Mouse (Mus musculus) embryonic facial prominence, embryonic 12.5 days (tissue): ENCODE measurements around the gene Nol11. TPM values are rescaled to one million over a fixed set of nuclear protein-coding genes. Genes with fewer than 3 reads are reported as not detected.
A peak's percentile ranks its signal among the peaks of the same experiment; 100 is the strongest.

Experiments used
- ATAC-seq: fragments of 200-750 bp; cut with Nextera tagmentation; 2 replicates; pipeline ENCODE4 v1.8.0; 2017; ENCODE audit not compliant: insufficient number of reproducible peaks, insufficient read depth, low FRiP score, low TSS enrichment
- H3K27ac ChIP-seq: fragments of 300-500 bp; sonication (generic); 2 replicates; pipeline ENCODE4 v1.5.1; 2016; ENCODE audit warnings: mild to moderate bottlenecking
- H3K27me3 ChIP-seq: fragments of 300-500 bp; sonication (generic); 2 replicates; pipeline ENCODE4 v1.6.1; 2016; ENCODE audit warnings: mild to moderate bottlenecking, moderate library complexity
- H3K36me3 ChIP-seq: fragments of 300-500 bp; sonication (generic); 2 replicates; pipeline ENCODE4 v1.6.1; 2016; ENCODE audit warnings: mild to moderate bottlenecking
- H3K4me1 ChIP-seq: fragments of 300-500 bp; sonication (generic); 2 replicates; pipeline ENCODE4 v1.6.1; 2016
- H3K4me2 ChIP-seq: fragments of 300-500 bp; sonication (generic); replicated peaks from 2 replicates; pipeline ENCODE4 v1.6.1; 2016; ENCODE audit warnings: mild to moderate bottlenecking, moderate library complexity
- H3K4me3 ChIP-seq: fragments of 300-500 bp; sonication (generic); 2 replicates; pipeline ENCODE4 v1.5.1; 2016; ENCODE audit warnings: mild to moderate bottlenecking
- H3K9ac ChIP-seq: fragments of 300-500 bp; sonication (generic); 2 replicates; pipeline ENCODE4 v1.6.1; 2016; ENCODE audit warnings: mild to moderate bottlenecking, moderate library complexity
- H3K9me3 ChIP-seq: fragments of 300-500 bp; sonication (generic); 2 replicates; pipeline ENCODE4 v1.6.1; 2016; ENCODE audit warnings: mild to moderate bottlenecking, moderate library complexity
- WGBS: fragments of 180-500 bp; shearing (Covaris S2); methylation state at CpG from one replicate; pipeline ENCODE4 v1.1.7; 2016; 5-methylcytosine and 5-hydroxymethylcytosine counted together
- polyA plus RNA-seq: library from polyadenylated mRNA; unstranded; fragments of >200 nt; fragmentation: Nextera tagmentation; extraction: Ambion mirVana; gene quantifications from 2 replicates; pipeline ENCODE4 v1.2.1, GENCODE M21; 2016

Nol11 gene
- 65.2 and 69.5 TPM in 2 replicates for polyA plus RNA-seq

GRCm38 (mm10) chr11:107188565-107189552, at the start of gene Nol11:
Nol11 (minus strand) TSS chr11:107189381.
- ATAC-seq = peak; percentile 76
- peak within 1 kb of the TSS; percentile 76 for H3K4me2 ChIP-seq
- peak within 1 kb of the TSS; percentile 81 for H3K9ac ChIP-seq
- peak within 1 kb of the TSS; percentile 48; the same call in 1 of the 2 replicates for H3K27ac ChIP-seq
- H3K4me3 ChIP-seq = peak within 1 kb of the TSS; percentile 78
- peaks cover 24% of the 10 kb centered on the region for H3K36me3 ChIP-seq
- peaks cover 8% of the 10 kb centered on the region for H3K4me1 ChIP-seq
- WGBS = under 1% methylated on average over 62 of the region's 62 CpGs
- no peaks in the 10 kb centered on the region for H3K27me3 ChIP-seq
- H3K9me3 ChIP-seq = no peaks in the 10 kb centered on the region

- ATAC-seq = no peak
- no peak overlapping the region for H3K4me2 ChIP-seq
- H3K36me3 ChIP-seq = peaks cover 16% of the 10 kb centered on the region
- no peaks in the 10 kb centered on the region for H3K9me3 ChIP-seq
- 94% methylated on average over 6 of the region's 6 CpGs for WGBS
- no peak overlapping the region for H3K9ac ChIP-seq
- no peaks in the 10 kb centered on the region for H3K4me1 ChIP-seq
- no peak overlapping the region for H3K27ac ChIP-seq
- H3K27me3 ChIP-seq = no peaks in the 10 kb centered on the region
- H3K4me3 ChIP-seq = no peak overlapping the region
These were observed 49.3 kb upstream of the Nol11 start for GRCm38 (mm10) chr11:107238506-107238905.

DNA sequence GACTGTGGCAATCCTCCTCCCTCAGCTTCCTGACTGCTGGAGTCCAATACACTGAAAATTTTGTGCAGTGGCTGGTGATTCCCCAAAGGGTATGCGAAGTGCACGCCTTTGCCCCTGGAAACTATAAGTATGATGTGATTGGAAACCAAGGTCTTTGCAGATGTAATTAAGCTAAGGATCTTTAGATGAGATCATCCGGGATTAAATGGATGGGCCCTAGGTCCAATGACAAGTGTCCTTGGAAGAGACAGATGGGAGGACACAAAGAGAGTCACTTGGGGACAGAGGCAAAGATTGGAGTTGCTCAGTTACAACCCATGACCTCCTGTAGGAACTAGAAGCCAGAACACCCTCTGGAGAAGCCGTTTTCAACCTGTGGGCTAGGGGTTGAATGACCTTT, 48.4 kb upstream of the Nol11 start:
- Histone ChIP-seq H3K27ac (no peak overlapping the region), H3K27me3 (no peaks in the 10 kb centered on the region), H3K9ac (no peak overlapping the region), H3K36me3 (peaks cover 21% of the 10 kb centered on the region), H3K4me2 (no peak overlapping the region), H3K4me1 (no peaks in the 10 kb centered on the region), H3K4me3 (no peak overlapping the region), H3K9me3 (no peaks in the 10 kb centered on the region)
- 88% methylated on average over 4 of the region's 4 CpGs for whole genome bisulfite sequencing
- ATAC-seq = no peak

GRCm38 (mm10) chr11:107233252-107233890, 44.2 kb upstream of the Nol11 start:
- no peak for ATAC-seq
- Histone ChIP-seq H3K4me1 (no peaks in the 10 kb centered on the region), H3K9me3 (peaks cover 1% of the 10 kb centered on the region; the same call in 1 of the 2 replicates), H3K36me3 (peaks cover 31% of the 10 kb centered on the region), H3K27ac (no peak overlapping the region), H3K4me3 (no peak overlapping the region), H3K4me2 (no peak overlapping the region), H3K9ac (no peak overlapping the region), H3K27me3 (no peaks in the 10 kb centered on the region)
- 93% methylated on average over 5 of the region's 5 CpGs for WGBS

GRCm38 (mm10) chr11:107230128-107230527, 40.9 kb upstream of the Nol11 start:
- 70% methylated on average over 10 of the region's 10 CpGs for WGBS
- peaks cover 39% of the 10 kb centered on the region for H3K36me3 ChIP-seq

GRCm38 (mm10) chr11:107226431-107226830, 37.2 kb upstream of the Nol11 start:
- peaks cover 15% of the 10 kb centered on the region for H3K36me3 ChIP-seq
- no peak overlapping the region for H3K4me2 ChIP-seq
- H3K4me3 ChIP-seq = no peak overlapping the region
- WGBS = 91% methylated on average over 1 of the region's 1 CpGs
- H3K27ac ChIP-seq = no peak overlapping the region
- H3K9ac ChIP-seq = no peak overlapping the region
- no peaks in the 10 kb centered on the region for H3K27me3 ChIP-seq
- peaks cover 9% of the 10 kb centered on the region; the same call in 1 of the 2 replicates for H3K4me1 ChIP-seq
- ATAC-seq = no peak
- peaks cover 9% of the 10 kb centered on the region; the same call in 1 of the 2 replicates for H3K9me3 ChIP-seq

More at GRCm38 (mm10) chr11:107230128-107230527, 40.9 kb upstream of the Nol11 start:
- Histone ChIP-seq H3K27ac (no peak overlapping the region), H3K27me3 (no peaks in the 10 kb centered on the region), H3K4me1 (no peaks in the 10 kb centered on the region), H3K9ac (no peak overlapping the region), H3K4me2 (no peak overlapping the region), H3K4me3 (no peak overlapping the region), H3K9me3 (peaks cover 9% of the 10 kb centered on the region; the same call in 1 of the 2 replicates)
- no peak for ATAC-seq

DNA sequence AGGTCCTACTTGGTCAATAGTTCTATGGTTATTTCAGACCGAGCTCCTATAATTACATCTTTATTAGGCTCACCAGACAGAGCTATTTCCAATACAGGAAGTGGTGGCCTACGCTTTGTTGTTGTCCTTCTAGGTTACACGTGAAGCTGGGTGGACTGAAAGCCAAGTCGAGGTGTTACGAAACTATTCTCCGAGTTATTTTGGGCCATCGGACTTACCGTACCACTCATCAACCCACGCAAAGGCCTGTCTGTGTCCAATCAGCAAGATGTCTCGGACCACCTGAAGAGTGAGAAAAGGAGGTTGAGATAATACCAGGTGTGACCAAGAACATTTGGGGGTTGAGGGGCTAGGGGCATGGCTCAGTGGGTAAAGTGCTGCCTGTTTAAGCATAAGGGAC, 36.8 kb upstream of the Nol11 start:
- H3K27me3 ChIP-seq = no peaks in the 10 kb centered on the region
- peaks cover 9% of the 10 kb centered on the region; the same call in 1 of the 2 replicates for H3K4me1 ChIP-seq
- H3K36me3 ChIP-seq = peaks cover 13% of the 10 kb centered on the region; the same call in 1 of the 2 replicates
- H3K4me2 ChIP-seq = no peak overlapping the region
- H3K9ac ChIP-seq = no peak overlapping the region
- no peak for ATAC-seq
- H3K9me3 ChIP-seq = peaks cover 9% of the 10 kb centered on the region; the same call in 1 of the 2 replicates
- WGBS = 92% methylated on average over 10 of the region's 10 CpGs
- no peak overlapping the region for H3K4me3 ChIP-seq
- no peak overlapping the region for H3K27ac ChIP-seq

DNA sequence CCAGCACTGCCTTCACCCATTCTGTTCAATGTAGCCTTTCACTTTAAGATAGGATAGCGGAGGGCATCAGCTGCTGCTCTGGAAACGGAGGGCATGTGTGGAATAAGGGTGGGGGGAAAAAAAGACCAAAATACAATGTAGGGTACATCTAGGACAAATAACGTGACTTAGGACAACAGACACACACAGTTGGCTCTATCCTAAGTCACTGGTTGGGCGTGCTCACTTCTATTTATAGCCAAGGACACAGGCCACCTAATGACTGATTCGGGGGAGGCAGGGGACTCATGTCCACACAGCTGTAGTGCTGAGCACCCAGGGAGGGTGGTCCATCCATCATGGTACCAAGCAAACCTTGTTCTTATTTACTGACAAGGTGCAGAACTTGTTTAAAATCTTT, 36.1 kb upstream of the Nol11 start:
- Histone ChIP-seq H3K4me1 (peaks cover 9% of the 10 kb centered on the region; the same call in 1 of the 2 replicates), H3K36me3 (peaks cover 13% of the 10 kb centered on the region; the same call in 1 of the 2 replicates), H3K9ac (no peak overlapping the region), H3K4me3 (no peak overlapping the region), H3K4me2 (no peak overlapping the region), H3K27me3 (no peaks in the 10 kb centered on the region), H3K9me3 (peaks cover 9% of the 10 kb centered on the region; the same call in 1 of the 2 replicates), H3K27ac (no peak overlapping the region)
- ATAC-seq = no peak
- 90% methylated on average over 5 of the region's 5 CpGs for WGBS

DNA sequence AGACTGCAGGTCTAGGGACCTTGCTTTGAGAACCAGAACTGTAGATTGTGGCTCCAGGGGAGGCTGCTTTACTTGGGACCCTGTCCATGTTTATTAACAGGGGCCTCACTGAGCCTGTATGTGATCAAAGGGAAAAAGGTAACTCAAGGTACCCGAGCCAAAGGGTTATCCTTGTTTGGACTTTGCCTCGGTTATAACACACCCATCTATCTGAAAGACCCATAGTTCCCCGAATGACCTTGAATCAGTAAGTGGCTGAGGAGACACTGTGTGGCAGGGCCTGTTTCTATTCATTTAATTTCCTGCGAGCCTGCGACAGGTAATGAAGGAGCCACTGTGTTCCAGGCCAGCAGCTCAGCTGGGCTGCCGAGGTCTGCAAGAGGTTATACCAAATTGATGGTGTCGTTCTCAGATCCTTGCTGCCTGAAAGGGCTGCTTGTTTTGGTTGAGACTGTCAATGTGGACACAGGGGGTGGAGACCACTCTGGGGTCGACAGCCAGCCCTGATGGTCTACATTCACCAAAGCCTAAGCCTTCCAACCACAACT, 34.6 kb upstream of the Nol11 start:
- Histone ChIP-seq H3K9me3 (peaks cover 9% of the 10 kb centered on the region; the same call in 1 of the 2 replicates), H3K27me3 (no peaks in the 10 kb centered on the region), H3K9ac (no peak overlapping the region), H3K36me3 (peaks cover 12% of the 10 kb centered on the region; the same call in 1 of the 2 replicates), H3K4me1 (peaks cover 9% of the 10 kb centered on the region; the same call in 1 of the 2 replicates), H3K27ac (no peak overlapping the region), H3K4me3 (no peak overlapping the region), H3K4me2 (no peak overlapping the region)
- 29% methylated on average over 8 of the region's 8 CpGs for WGBS
- ATAC-seq = no peak

DNA sequence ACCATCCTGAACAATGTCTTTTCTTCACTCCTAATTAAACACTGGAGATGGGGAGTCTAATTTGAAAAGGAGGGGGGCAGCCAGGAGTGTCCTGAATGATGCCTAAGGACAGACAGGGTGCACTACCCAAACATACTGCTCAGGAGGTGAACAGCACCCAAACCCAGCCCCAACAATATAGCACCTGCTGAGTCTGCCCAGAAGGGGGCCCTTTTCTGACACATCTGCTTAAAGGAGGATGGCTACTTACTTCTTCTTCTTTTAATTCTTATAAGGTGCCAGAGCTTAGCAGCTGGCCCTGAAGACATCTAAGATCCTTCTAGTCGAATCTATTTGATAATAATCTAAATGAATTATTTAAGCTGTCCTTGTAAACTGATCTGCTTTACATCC, 34.0 kb upstream of the Nol11 start:
- H3K9me3 ChIP-seq = peaks cover 6% of the 10 kb centered on the region; the same call in 1 of the 2 replicates
- no peak overlapping the region for H3K4me2 ChIP-seq
- ATAC-seq = no peak
- H3K27ac ChIP-seq = no peak overlapping the region
- H3K4me1 ChIP-seq = peaks cover 9% of the 10 kb centered on the region; the same call in 1 of the 2 replicates
- no peaks in the 10 kb centered on the region for H3K27me3 ChIP-seq
- WGBS = 44% methylated on average over 1 of the region's 1 CpGs
- no peak overlapping the region for H3K9ac ChIP-seq
- H3K4me3 ChIP-seq = no peak overlapping the region
- H3K36me3 ChIP-seq = peaks cover 6% of the 10 kb centered on the region; the same call in 1 of the 2 replicates

DNA sequence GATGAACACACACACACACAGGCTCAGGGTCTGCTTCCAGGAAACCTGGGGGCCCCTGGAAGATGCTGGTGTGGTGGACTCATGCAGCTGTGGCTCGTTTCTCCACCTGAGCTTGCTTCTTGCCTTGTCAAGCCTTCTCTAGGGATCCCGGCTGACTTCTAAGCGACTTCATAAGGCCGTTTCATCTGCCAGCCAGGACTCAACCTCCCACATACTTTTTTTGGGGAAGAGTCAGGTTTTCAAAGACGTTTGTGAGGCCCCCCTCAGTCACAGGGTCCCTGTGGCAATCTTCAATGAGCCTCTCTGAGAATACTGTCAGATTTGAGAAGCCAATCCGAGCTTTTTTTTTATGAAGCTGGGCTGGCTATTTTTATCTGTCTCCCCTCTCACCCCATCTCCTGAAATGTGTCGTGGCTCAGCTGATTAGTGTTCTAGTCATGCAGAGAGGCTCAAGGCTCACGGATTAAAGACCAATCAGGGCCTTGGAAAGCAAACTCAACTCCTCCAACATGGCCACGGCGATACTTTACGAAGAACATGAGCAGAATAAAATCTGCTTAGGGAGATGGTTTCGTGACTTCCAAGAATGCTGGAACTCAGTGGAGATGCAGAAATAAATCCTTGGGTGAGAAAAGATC, 33.5 kb upstream of the Nol11 start:
- H3K27ac ChIP-seq = no peak overlapping the region
- peaks cover 1% of the 10 kb centered on the region; the same call in 1 of the 2 replicates for H3K36me3 ChIP-seq

More for the DNA sequence above, 33.5 kb upstream of the Nol11 start:
- Histone ChIP-seq H3K9ac (no peak overlapping the region), H3K27me3 (no peaks in the 10 kb centered on the region), H3K4me1 (peaks cover 9% of the 10 kb centered on the region; the same call in 1 of the 2 replicates), H3K4me3 (no peak overlapping the region), H3K9me3 (peaks cover under 1% of the 10 kb centered on the region; the same call in 1 of the 2 replicates), H3K4me2 (no peak overlapping the region)
- WGBS = 68% methylated on average over 12 of the region's 12 CpGs
- no peak for ATAC-seq
